Mouse (Mus musculus) stomach, embryonic 16.5 days (tissue): Measurements from ENCODE around the gene Chat. TPM values are rescaled to one million over a fixed set of nuclear protein-coding genes. Genes with fewer than 3 reads are reported as not detected.

Source experiments
- ATAC-seq: fragments of 200-750 bp; cut with Nextera tagmentation; 2 replicates; pipeline ENCODE4 v1.8.0; 2017; ENCODE audit warnings: moderate number of reproducible peaks, moderate TSS enrichment; ENCODE audit not compliant: insufficient read depth, low FRiP score
- H3K27ac ChIP-seq: fragments of 300-500 bp; sonication (generic); 2 replicates; pipeline ENCODE4 v1.5.1; 2014; ENCODE audit warnings: low read length
- H3K27me3 ChIP-seq: fragments of 300-500 bp; sonication (generic); 2 replicates; pipeline ENCODE4 v1.6.1; 2014; ENCODE audit warnings: low read length, control low read depth, mixed read lengths; ENCODE audit not compliant: control insufficient read depth, insufficient read depth
- H3K36me3 ChIP-seq: fragments of 300-500 bp; sonication (generic); 2 replicates; pipeline ENCODE4 v1.6.1; 2014; ENCODE audit warnings: low read length; ENCODE audit not compliant: control insufficient read depth, insufficient read depth
- H3K4me1 ChIP-seq: fragments of 300-500 bp; sonication (generic); 2 replicates; pipeline ENCODE4 v1.6.1; 2014; ENCODE audit warnings: low read length, control low read depth, mixed read lengths; ENCODE audit not compliant: control insufficient read depth, insufficient read depth
- H3K4me2 ChIP-seq: fragments of 300-500 bp; sonication (generic); 2 replicates; pipeline ENCODE4 v1.6.1; 2014; ENCODE audit warnings: low read depth, low read length, mixed read lengths
- H3K4me3 ChIP-seq: fragments of 300-500 bp; sonication (generic); replicated peaks from 2 replicates; pipeline ENCODE4 v1.5.1; 2014; ENCODE audit warnings: mild to moderate bottlenecking, low read length
- H3K9ac ChIP-seq: fragments of 300-500 bp; sonication (generic); 2 replicates; pipeline ENCODE4 v1.6.1; 2014; ENCODE audit warnings: low read length
- H3K9me3 ChIP-seq: fragments of 300-500 bp; sonication (generic); replicated peaks from 2 replicates; pipeline ENCODE4 v1.6.1; 2016; ENCODE audit warnings: low read length, control low read depth; ENCODE audit not compliant: control insufficient read depth
- WGBS: fragments of 180-500 bp; shearing (Covaris S2); extraction: QIAGEN DNeasy Blood & Tissue Kit; methylation state at CpG from one replicate; pipeline ENCODE4 v1.1.7; 2014; 5-methylcytosine and 5-hydroxymethylcytosine counted together
- polyA plus RNA-seq: library from polyadenylated mRNA; unstranded; fragments of >200 nt; fragmentation: Nextera tagmentation; extraction: Ambion mirVana; gene quantifications from 2 replicates; pipeline ENCODE4 v1.2.1, GENCODE M21; 2015

Chat gene
- polyA plus RNA-seq, 1 experiment from 2014 or later: 0.76 TPM

DNA sequence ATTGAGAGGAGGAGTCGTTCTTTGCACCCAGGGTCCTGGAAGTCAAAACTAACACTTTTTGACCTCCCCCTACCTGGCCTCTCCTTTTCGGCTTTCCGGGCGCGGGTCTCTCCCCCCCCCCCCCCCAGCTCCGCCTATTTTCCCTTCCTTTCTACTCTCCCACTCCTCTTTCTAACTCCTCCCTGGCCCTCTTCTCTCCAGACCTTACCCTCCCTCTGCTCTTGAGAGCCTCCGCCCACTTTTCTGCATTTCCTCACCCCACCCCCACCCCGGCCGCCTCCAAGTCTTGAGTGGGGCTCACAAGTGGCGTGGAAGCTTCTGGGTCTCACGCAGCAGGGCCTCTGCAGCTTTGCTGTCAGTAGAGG, 301 bp downstream of the Chat start:
- Histone ChIP-seq H3K9ac (no peak overlapping the region), H3K4me2 (peak overlapping the region; percentile 52; the same call in 1 of the 2 replicates), H3K4me3 (peak overlapping the region; percentile 29), H3K27me3 (peaks cover 68% of the 10 kb centered on the region), H3K9me3 (no peaks in the 10 kb centered on the region), H3K36me3 (no peaks in the 10 kb centered on the region), H3K4me1 (peaks cover 11% of the 10 kb centered on the region; the same call in 1 of the 2 replicates), H3K27ac (no peak overlapping the region)
- WGBS: 2% methylated on average over 7 of the region's 11 CpGs
- ATAC-seq: no peak

DNA sequence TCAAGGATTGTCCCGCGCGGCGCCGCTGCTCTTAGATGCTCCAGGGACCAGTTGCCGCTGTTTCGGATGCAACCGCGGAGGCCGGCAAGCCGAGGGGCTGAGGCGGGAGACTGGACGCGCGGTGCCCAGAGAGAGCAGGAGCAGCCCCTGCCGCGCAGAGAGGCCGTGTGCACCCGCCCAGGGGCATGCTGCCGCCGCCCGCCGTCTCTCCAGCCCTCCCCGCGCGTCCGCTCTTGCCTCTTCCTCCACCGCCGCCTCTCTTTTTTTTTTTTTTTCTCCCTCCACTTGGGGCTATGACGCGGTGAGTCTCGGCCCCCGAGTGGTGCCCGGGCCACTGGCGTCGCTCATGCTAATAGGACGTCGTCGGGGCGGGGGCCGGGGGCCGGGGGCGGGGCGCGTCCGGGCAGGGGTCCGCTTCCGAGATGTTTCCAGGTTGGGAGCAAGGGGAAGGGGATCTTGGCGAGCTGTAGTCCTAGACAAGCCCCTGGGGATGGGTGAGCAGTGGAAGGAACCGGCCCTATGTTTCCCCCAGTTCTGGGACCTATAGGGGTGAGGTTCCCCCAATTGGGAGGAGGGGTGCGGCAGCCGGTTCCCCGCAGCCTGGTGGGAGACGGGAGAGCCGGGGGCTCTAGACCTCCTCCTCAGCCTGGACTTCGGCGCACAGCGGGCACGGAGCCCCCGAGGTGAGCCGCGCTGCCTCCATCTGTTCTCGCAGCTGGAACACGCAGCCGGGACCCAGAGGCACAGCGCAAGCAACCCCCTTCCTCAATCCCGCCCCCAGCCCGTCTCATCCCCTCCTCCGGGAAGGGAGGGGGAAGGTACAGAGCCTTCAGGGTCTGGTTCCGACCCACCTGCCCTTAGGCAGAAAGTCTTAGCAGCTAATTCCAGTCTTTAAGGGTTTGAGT, 936 bp downstream of the Chat start, which contains the start of gene Slc18a3:
Gene Slc18a3 (minus strand): TSS at position 250 of the 905 bp plus-strand sequence.
- WGBS: 1% methylated on average over 68 of the region's 70 CpGs
- Histone ChIP-seq H3K9ac (no peak within 1 kb of the TSS), H3K4me2 (peak within 1 kb of the TSS; percentile 52), H3K9me3 (no peaks in the 10 kb centered on the region), H3K27me3 (peaks cover 72% of the 10 kb centered on the region), H3K4me1 (peaks cover 11% of the 10 kb centered on the region; the same call in 1 of the 2 replicates), H3K4me3 (peak within 1 kb of the TSS; percentile 29), H3K36me3 (no peaks in the 10 kb centered on the region), H3K27ac (no peak within 1 kb of the TSS)
- no peak for ATAC-seq

DNA sequence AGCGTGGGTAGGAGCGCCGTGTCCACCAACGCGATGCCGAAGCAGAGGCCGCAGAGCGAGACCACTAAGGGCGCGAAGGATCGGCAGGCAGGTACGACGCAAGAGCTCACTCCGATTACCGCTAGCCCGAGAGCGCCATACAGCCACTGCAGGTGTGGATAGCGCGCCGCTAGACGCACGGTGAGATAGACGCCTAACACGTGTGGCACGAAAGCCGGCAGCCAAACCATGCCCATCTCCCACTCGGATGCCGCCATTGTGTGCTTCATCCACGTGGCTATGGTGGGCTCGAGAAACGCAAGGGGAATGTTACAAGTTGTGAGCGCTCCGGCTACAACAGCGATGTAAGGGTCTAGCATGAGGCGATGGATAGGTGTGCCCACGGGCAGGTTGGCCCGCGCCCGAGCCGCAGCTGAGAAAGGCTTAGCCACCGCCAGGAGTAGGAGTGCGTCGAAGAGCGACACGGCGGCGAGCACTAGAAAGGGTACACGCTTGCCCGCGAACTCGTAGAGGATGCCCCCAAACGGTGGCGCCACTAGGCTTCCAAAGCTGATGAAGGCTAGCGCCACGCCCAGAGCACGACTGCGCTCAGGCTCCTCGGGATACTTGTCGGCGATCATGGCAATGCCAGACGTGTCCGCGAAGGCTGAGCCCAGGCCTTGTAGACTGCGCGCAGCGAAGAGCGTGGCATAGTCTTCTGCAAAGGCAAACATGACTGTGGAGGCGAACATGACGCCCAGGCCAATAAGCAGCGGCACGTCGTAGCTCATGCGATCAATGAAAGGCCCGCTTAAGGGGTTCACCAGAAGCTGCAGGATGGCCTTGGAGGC, 2.4 kb downstream of the Chat start:
- no peak for ATAC-seq
- Histone ChIP-seq H3K36me3 (no peaks in the 10 kb centered on the region), H3K27ac (no peak overlapping the region), H3K4me1 (peaks cover 11% of the 10 kb centered on the region; the same call in 1 of the 2 replicates), H3K9me3 (no peaks in the 10 kb centered on the region), H3K4me3 (peak overlapping the region; percentile 29), H3K4me2 (peak overlapping the region; percentile 52; the same call in 1 of the 2 replicates), H3K27me3 (peaks cover 81% of the 10 kb centered on the region), H3K9ac (no peak overlapping the region)
- 4% methylated on average over 74 of the region's 74 CpGs for WGBS

DNA sequence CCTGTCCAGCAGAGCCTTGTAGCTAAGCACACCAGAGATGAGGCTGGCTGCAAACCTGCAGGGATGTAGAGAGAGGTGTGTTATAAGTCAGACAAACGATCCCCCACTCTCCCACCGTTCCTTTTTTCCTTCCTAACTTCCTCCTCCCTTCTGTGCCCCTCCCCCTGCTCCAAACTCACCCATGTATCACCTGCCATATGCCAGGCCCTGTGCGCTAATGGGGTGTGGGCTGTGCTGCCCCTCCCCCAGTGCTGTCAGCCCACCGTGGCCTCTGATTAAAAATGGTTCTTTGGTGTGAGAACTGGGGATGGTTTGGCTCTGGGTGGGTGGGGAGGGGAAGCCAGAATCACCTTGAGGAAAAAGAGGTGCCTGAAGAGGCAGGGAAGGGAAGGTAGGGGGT, 13.2 kb downstream of the Chat start:
- H3K27me3 ChIP-seq: no peaks in the 10 kb centered on the region
- no peak overlapping the region for H3K4me3 ChIP-seq
- 7% methylated on average over 4 of the region's 4 CpGs for WGBS
- no peak overlapping the region for H3K27ac ChIP-seq
- H3K9me3 ChIP-seq: no peaks in the 10 kb centered on the region
- no peak overlapping the region for H3K9ac ChIP-seq
- no peak for ATAC-seq
- H3K4me2 ChIP-seq: no peak overlapping the region
- H3K4me1 ChIP-seq: no peaks in the 10 kb centered on the region
- no peaks in the 10 kb centered on the region for H3K36me3 ChIP-seq

DNA sequence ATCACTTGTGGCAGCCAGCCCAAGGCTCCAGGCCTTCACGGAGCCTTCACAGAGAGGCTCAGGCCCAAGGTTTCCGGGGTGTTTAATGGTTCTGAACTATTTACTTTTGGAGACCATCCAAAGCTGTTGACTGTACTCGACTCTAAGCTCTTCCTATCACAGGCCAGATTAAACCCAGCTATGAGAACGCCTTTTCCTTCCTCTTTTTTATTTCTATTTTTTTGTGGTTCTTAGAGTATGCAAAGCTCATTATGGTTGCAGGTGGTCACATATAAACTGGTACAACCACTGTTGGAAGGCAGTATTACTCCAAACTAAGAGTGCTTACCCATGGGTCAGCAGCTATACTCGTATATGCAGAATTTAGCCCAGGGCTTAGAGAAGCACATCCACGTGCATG, 18.8 kb downstream of the Chat start:
- no peak for ATAC-seq
- H3K27me3 ChIP-seq: no peaks in the 10 kb centered on the region

GRCm38 (mm10) chr14:32443446-32443845, 22.3 kb downstream of the Chat start:
- Histone ChIP-seq H3K9me3 (no peaks in the 10 kb centered on the region), H3K27ac (no peak overlapping the region), H3K36me3 (no peaks in the 10 kb centered on the region), H3K4me1 (peaks cover 4% of the 10 kb centered on the region), H3K4me3 (no peak overlapping the region), H3K27me3 (no peaks in the 10 kb centered on the region), H3K4me2 (no peak overlapping the region), H3K9ac (no peak overlapping the region)
- no peak for ATAC-seq
- 49% methylated on average over 8 of the region's 8 CpGs for WGBS

More for the DNA sequence above, 18.8 kb downstream of the Chat start:
- no peak overlapping the region for H3K4me2 ChIP-seq
- 62% methylated on average over 6 of the region's 6 CpGs for WGBS
- H3K36me3 ChIP-seq: no peaks in the 10 kb centered on the region
- no peaks in the 10 kb centered on the region for H3K9me3 ChIP-seq
- H3K4me3 ChIP-seq: no peak overlapping the region
- no peaks in the 10 kb centered on the region; the same call in 1 of the 2 replicates for H3K4me1 ChIP-seq
- H3K9ac ChIP-seq: no peak overlapping the region
- H3K27ac ChIP-seq: no peak overlapping the region

- Histone ChIP-seq H3K9ac (no peak overlapping the region), H3K9me3 (no peaks in the 10 kb centered on the region), H3K36me3 (no peaks in the 10 kb centered on the region), H3K4me3 (no peak overlapping the region), H3K27ac (peak overlapping the region; percentile 74), H3K27me3 (no peaks in the 10 kb centered on the region), H3K4me1 (peaks cover 10% of the 10 kb centered on the region), H3K4me2 (no peak overlapping the region)
- peak; percentile 82 for ATAC-seq
- 12% methylated on average over 3 of the region's 3 CpGs for WGBS
Measured at GRCm38 (mm10) chr14:32439744-32440143, 26.0 kb downstream of the Chat start.

GRCm38 (mm10) chr14:32439316-32439715, 26.5 kb downstream of the Chat start:
- H3K9ac ChIP-seq: no peak overlapping the region
- no peak overlapping the region for H3K4me3 ChIP-seq
- 33% methylated on average over 5 of the region's 5 CpGs for WGBS
- H3K9me3 ChIP-seq: no peaks in the 10 kb centered on the region
- H3K27ac ChIP-seq: peak overlapping the region; percentile 73; the same call in 1 of the 2 replicates
- no peak for ATAC-seq
- H3K36me3 ChIP-seq: no peaks in the 10 kb centered on the region
- H3K27me3 ChIP-seq: no peaks in the 10 kb centered on the region
- H3K4me1 ChIP-seq: peaks cover 10% of the 10 kb centered on the region
- H3K4me2 ChIP-seq: no peak overlapping the region
